Mouse (Mus musculus): Measurements from ENCODE around the gene Lrrk1.

DNA sequence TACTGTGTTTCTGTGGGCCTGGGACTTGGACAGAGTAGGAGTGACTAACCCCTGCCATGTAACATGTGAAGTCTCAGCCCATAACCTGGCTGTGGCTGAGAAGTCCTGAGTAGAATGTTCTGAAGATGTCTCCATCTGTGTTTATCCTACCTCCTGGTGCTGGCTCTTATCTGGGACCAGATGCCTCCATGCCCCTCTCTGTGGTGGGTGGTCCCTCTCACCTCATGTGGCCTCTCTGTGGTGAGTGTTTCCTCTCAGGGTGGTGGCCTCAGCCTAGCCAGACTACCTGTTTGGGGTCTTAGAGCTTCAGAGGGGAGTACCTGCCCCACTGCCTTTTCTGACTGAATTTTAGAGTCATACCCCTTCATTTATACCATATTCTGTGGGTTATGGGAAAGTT lies 139.9 kb downstream of the Lrrk1 start:
- no peak for TF ChIP-seq POLR2A (IDR thresholded peaks at IDR 0.05; ENCODE audit: extremely low read depth, insufficient read depth, low read length)
- no peak for TF ChIP-seq CTCF (IDR thresholded peaks at IDR 0.05; ENCODE audit: low read depth, low read length)
